Mouse (Mus musculus) kidney, adult 2 months (tissue): ENCODE data around the gene Pigk.

Experiments used
- CTCF ChIP-seq: fragments of 200-500 bp; conservative IDR thresholded peaks from 2 replicates; pipeline ENCODE4 v1.5.1; 2011; ENCODE audit warnings: low read depth, mild to moderate bottlenecking, control low read depth, low read length, moderate library complexity, mixed read lengths; ENCODE audit not compliant: insufficient read depth, insufficient read length
- POLR2A ChIP-seq: fragments of 200-500 bp; IDR thresholded peaks from one replicate; pipeline ENCODE4 v1.6.1; 2011; ENCODE audit warnings: low read depth, low read length, control low read depth

DNA sequence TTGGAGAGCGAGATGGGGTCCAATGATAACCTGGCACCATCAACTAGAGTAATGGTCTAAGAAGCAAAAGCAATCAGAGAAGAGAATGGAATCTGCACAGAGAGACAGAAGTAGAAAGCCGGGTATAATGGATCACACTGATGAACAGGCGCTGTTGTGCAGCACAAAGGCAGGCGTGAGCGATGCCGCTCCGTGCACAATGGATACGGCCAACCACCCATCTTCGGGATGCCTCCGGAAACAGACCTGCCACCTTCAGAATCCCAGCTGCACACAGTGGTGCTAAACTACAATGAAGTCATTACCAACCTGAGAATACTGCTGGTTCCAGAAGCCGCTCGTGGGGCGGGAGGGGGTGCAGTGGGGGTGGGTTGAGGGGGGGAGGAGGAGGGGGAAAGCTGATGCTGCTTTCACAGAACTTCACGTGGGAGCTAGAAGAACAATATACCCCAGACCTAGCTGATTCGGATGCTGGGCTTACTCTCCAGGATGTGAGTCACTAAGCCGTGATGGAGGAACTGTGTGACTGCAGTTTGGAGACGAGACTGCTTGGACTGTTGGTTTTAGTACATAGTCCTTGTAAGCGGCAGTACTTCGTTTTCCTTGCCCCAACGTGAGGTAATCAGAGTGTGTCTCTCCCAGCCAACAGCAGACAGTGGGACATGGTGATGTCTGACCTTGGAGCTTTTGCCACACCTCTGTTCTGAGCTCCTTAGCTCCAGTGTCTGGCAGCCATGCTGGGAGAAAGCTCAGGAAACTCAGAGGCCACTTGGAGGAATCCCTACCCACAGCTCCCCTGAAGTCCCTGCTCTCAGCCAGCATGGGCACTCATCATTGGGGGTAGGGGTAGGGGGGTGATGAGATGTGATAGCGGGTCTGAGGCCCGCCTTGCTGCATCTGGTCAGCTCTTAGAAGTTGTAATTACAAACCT is 152.4 kb downstream of the Pigk start:
- no peak for TF ChIP-seq CTCF
- no peak for TF ChIP-seq POLR2A
